Mouse (Mus musculus): Measurements from ENCODE around the gene Rgs10. TPM values are rescaled to one million over a fixed set of nuclear protein-coding genes. Genes with fewer than 3 reads are reported as not detected.

Rgs10 gene
- polyA plus RNA-seq (2015; fragmentation: Nextera tagmentation; extraction: Ambion mirVana): 29.0 and 34.5 TPM in 2 replicates

- H3K4me3 ChIP-seq (replicated peaks): peak within 1 kb of the TSS; percentile 84
- H3K9ac ChIP-seq: peak within 1 kb of the TSS; percentile 78
- ATAC-seq (ENCODE audit: insufficient read depth): peak; percentile 80
- under 1% methylated on average over 86 of the region's 102 CpGs for WGBS (ENCODE audit: insufficient replicate concordance)
- peak within 1 kb of the TSS; percentile 98 for H3K4me2 ChIP-seq
- peaks cover 60% of the 10 kb centered on the region for H3K4me1 ChIP-seq (replicated peaks)
- H3K9me3 ChIP-seq (replicated peaks): no peaks in the 10 kb centered on the region
- peak within 1 kb of the TSS; percentile 51; the same call in 1 of the 2 replicates for H3K27ac ChIP-seq (replicated peaks)
- peaks cover 59% of the 10 kb centered on the region for H3K27me3 ChIP-seq
- H3K36me3 ChIP-seq (replicated peaks): no peaks in the 10 kb centered on the region
Observed at GRCm38 (mm10) chr7:128417930-128418779, at the start of gene Rgs10. TSS of gene Rgs10 (minus strand) at chr7:128418758.

- ATAC-seq (ENCODE audit: insufficient read depth): no peak
- peak overlapping the region; percentile 96 for H3K4me2 ChIP-seq
- H3K36me3 ChIP-seq (replicated peaks): no peaks in the 10 kb centered on the region
- WGBS (ENCODE audit: insufficient replicate concordance): 49% methylated on average over 5 of the region's 5 CpGs
- no peaks in the 10 kb centered on the region for H3K9me3 ChIP-seq (replicated peaks)
- H3K9ac ChIP-seq: peak overlapping the region; percentile 89
- peak overlapping the region; percentile 79 for H3K4me3 ChIP-seq (replicated peaks)
- H3K27ac ChIP-seq (replicated peaks): peak overlapping the region; percentile 93; the same call in 1 of the 2 replicates
- no peaks in the 10 kb centered on the region for H3K27me3 ChIP-seq
- H3K4me1 ChIP-seq (replicated peaks): peaks cover 22% of the 10 kb centered on the region
Observed at GRCm38 (mm10) chr7:128462406-128462805, 43.8 kb upstream of the Rgs10 start.

GRCm38 (mm10) chr7:128461285-128462215 is 43.0 kb upstream of the Rgs10 start, which contains the start of gene Tial1:
TSS of gene Tial1 (minus strand) at chr7:128461717.
- Histone ChIP-seq H3K4me1 (replicated peaks) (peaks cover 24% of the 10 kb centered on the region), H3K4me2 (peak within 1 kb of the TSS; percentile 96), H3K4me3 (replicated peaks) (peak within 1 kb of the TSS; percentile 79), H3K9me3 (replicated peaks) (no peaks in the 10 kb centered on the region), H3K36me3 (replicated peaks) (no peaks in the 10 kb centered on the region), H3K9ac (peak within 1 kb of the TSS; percentile 89), H3K27ac (replicated peaks) (peak within 1 kb of the TSS; percentile 93), H3K27me3 (no peaks in the 10 kb centered on the region)
- ATAC-seq (ENCODE audit: insufficient read depth): peak; percentile 96
- WGBS (ENCODE audit: insufficient replicate concordance): under 1% methylated on average over 69 of the region's 69 CpGs

GRCm38 (mm10) chr7:128460865-128461228 is 42.3 kb upstream of the Rgs10 start:
- no peaks in the 10 kb centered on the region for H3K9me3 ChIP-seq (replicated peaks)
- no peaks in the 10 kb centered on the region for H3K36me3 ChIP-seq (replicated peaks)
- peak overlapping the region; percentile 93 for H3K27ac ChIP-seq (replicated peaks)
- peak overlapping the region; percentile 96 for H3K4me2 ChIP-seq
- peak overlapping the region; percentile 89 for H3K9ac ChIP-seq
- peak; percentile 7 for ATAC-seq (ENCODE audit: insufficient read depth)
- under 1% methylated on average over 22 of the region's 23 CpGs for WGBS (ENCODE audit: insufficient replicate concordance)
- H3K4me1 ChIP-seq (replicated peaks): peaks cover 24% of the 10 kb centered on the region
- peak overlapping the region; percentile 79 for H3K4me3 ChIP-seq (replicated peaks)
- H3K27me3 ChIP-seq: no peaks in the 10 kb centered on the region

GRCm38 (mm10) chr7:128460131-128460864 is 41.7 kb upstream of the Rgs10 start:
- no peaks in the 10 kb centered on the region for H3K27me3 ChIP-seq
- no peak for ATAC-seq (ENCODE audit: insufficient read depth)
- peak overlapping the region; percentile 89 for H3K9ac ChIP-seq
- no peaks in the 10 kb centered on the region for H3K9me3 ChIP-seq (replicated peaks)
- H3K27ac ChIP-seq (replicated peaks): peak overlapping the region; percentile 93
- peaks cover 24% of the 10 kb centered on the region for H3K4me1 ChIP-seq (replicated peaks)
- no peaks in the 10 kb centered on the region for H3K36me3 ChIP-seq (replicated peaks)
- peak overlapping the region; percentile 79 for H3K4me3 ChIP-seq (replicated peaks)
- H3K4me2 ChIP-seq: peak overlapping the region; percentile 96
- under 1% methylated on average over 36 of the region's 36 CpGs for WGBS (ENCODE audit: insufficient replicate concordance)

- H3K4me3 ChIP-seq (replicated peaks): peak overlapping the region; percentile 79
- H3K9me3 ChIP-seq (replicated peaks): no peaks in the 10 kb centered on the region
- H3K27ac ChIP-seq (replicated peaks): peak overlapping the region; percentile 93
- H3K36me3 ChIP-seq (replicated peaks): peaks cover 4% of the 10 kb centered on the region
- peaks cover 26% of the 10 kb centered on the region for H3K4me1 ChIP-seq (replicated peaks)
- no peak for ATAC-seq (ENCODE audit: insufficient read depth)
- peak overlapping the region; percentile 96 for H3K4me2 ChIP-seq
- 17% methylated on average over 4 of the region's 4 CpGs for WGBS (ENCODE audit: insufficient replicate concordance)
- H3K9ac ChIP-seq: peak overlapping the region; percentile 89
- no peaks in the 10 kb centered on the region for H3K27me3 ChIP-seq
Observed at GRCm38 (mm10) chr7:128459791-128460130, 41.2 kb upstream of the Rgs10 start.

GRCm38 (mm10) chr7:128458011-128458410 is 39.5 kb upstream of the Rgs10 start:
- Histone ChIP-seq H3K4me2 (no peak overlapping the region; the same call in 1 of the 2 replicates), H3K9me3 (replicated peaks) (no peaks in the 10 kb centered on the region), H3K36me3 (replicated peaks) (peaks cover 20% of the 10 kb centered on the region), H3K27ac (replicated peaks) (no peak overlapping the region), H3K9ac (no peak overlapping the region), H3K4me1 (replicated peaks) (peaks cover 26% of the 10 kb centered on the region), H3K27me3 (no peaks in the 10 kb centered on the region), H3K4me3 (replicated peaks) (no peak overlapping the region)
- no peak for ATAC-seq (ENCODE audit: insufficient read depth)

- no peak for ATAC-seq (ENCODE audit: insufficient read depth)
- no peak overlapping the region for H3K27ac ChIP-seq (replicated peaks)
- H3K4me1 ChIP-seq (replicated peaks): peaks cover 7% of the 10 kb centered on the region
- no peak overlapping the region for H3K4me3 ChIP-seq (replicated peaks)
- H3K4me2 ChIP-seq: no peak overlapping the region
- no peaks in the 10 kb centered on the region for H3K9me3 ChIP-seq (replicated peaks)
- H3K9ac ChIP-seq: no peak overlapping the region
- no peaks in the 10 kb centered on the region for H3K27me3 ChIP-seq
- whole genome bisulfite sequencing (ENCODE audit: insufficient replicate concordance): 87% methylated on average over 1 of the region's 1 CpGs
- H3K36me3 ChIP-seq (replicated peaks): peaks cover 59% of the 10 kb centered on the region
Observed at GRCm38 (mm10) chr7:128452731-128453130, 34.2 kb upstream of the Rgs10 start.

- Histone ChIP-seq H3K36me3 (replicated peaks) (peaks cover 52% of the 10 kb centered on the region), H3K9me3 (replicated peaks) (no peaks in the 10 kb centered on the region), H3K27me3 (no peaks in the 10 kb centered on the region), H3K4me1 (replicated peaks) (no peaks in the 10 kb centered on the region), H3K27ac (replicated peaks) (no peak overlapping the region), H3K4me3 (replicated peaks) (no peak overlapping the region), H3K4me2 (no peak overlapping the region), H3K9ac (no peak overlapping the region)
- WGBS (ENCODE audit: insufficient replicate concordance): 57% methylated on average over 2 of the region's 2 CpGs
- no peak for ATAC-seq (ENCODE audit: insufficient read depth)
Observed at GRCm38 (mm10) chr7:128440584-128440983, 22.0 kb upstream of the Rgs10 start.

- WGBS (ENCODE audit: insufficient replicate concordance): 89% methylated on average over 6 of the region's 6 CpGs
Observed at GRCm38 (mm10) chr7:128439251-128439650, 20.7 kb upstream of the Rgs10 start.

More at GRCm38 (mm10) chr7:128439251-128439650, 20.7 kb upstream of the Rgs10 start:
- Histone ChIP-seq H3K36me3 (replicated peaks) (peaks cover 39% of the 10 kb centered on the region), H3K27me3 (no peaks in the 10 kb centered on the region), H3K9me3 (replicated peaks) (no peaks in the 10 kb centered on the region), H3K9ac (no peak overlapping the region), H3K4me2 (no peak overlapping the region), H3K4me1 (replicated peaks) (no peaks in the 10 kb centered on the region), H3K4me3 (replicated peaks) (no peak overlapping the region), H3K27ac (replicated peaks) (no peak overlapping the region)
- ATAC-seq (ENCODE audit: insufficient read depth): no peak

Data from liver, embryonic 15.5 days (tissue).